Mouse (Mus musculus): ENCODE results near the gene Gfra1. TPM values are rescaled to one million over a fixed set of nuclear protein-coding genes. Genes with fewer than 3 reads are reported as not detected.

Gfra1 gene
- polyA plus RNA-seq, 1 experiment from 2014 or later, result 10.7 TPM

DNA sequence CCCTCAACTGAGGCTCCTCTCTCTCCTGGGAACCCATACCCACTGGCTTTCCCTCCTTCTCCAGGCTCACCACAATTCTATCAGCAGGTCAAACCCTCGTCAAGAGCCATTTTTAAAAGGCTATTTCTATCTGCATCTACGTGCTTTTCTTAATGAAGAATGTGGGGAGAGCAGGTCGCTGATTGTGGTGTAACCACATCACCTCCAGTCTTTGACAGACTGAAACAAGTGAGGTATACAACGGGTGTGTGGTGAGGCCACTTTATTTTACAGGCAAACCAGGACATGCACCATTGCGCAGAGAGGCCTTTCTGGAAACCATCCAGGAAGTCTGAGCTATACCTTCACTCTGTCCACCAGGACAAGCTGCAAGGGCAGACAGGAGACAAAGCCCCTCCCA, 19.8 kb downstream of the Gfra1 start:
- no peak for ATAC-seq (replicated peaks; ENCODE audit: low FRiP score)
- 70% methylated on average over 5 of the region's 5 CpGs for WGBS
- no peaks in the 10 kb centered on the region for H3K9me3 ChIP-seq (ENCODE audit: control insufficient read depth, low read length)

DNA sequence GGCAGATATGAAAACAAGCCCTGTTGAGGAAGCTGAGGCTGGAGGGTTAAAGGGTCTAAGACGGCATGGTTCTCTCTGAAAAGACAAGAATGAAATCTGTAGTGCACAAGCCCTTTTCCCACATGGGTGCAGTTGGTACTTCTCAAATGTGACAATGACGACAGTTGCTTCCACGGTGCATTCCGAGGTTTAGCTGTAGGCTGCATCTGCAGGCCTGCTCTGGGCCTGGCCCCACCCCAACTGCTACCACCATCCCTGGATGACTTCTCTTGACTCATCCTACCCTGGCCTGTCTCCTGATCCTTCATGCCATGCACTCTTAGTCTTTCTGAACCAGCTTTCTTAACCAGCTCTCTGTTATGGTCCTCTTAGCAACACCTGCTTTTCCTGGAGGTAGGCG, 22.9 kb downstream of the Gfra1 start:
- Histone ChIP-seq H3K9me3 (ENCODE audit: control insufficient read depth, low read length) (no peaks in the 10 kb centered on the region), H3K27ac (ENCODE audit: low read depth, low read length) (no peak overlapping the region), H3K27me3 (replicated peaks; ENCODE audit: control insufficient read depth, insufficient read depth, low read length) (no peaks in the 10 kb centered on the region), H3K4me3 (ENCODE audit: low read depth, low read length) (no peak overlapping the region), H3K36me3 (ENCODE audit: control insufficient read depth, insufficient read depth, low read length) (no peaks in the 10 kb centered on the region), H3K4me1 (replicated peaks; ENCODE audit: control insufficient read depth, insufficient read depth, low read length) (peaks cover 7% of the 10 kb centered on the region), H3K9ac (ENCODE audit: low read depth, low read length) (no peak overlapping the region), H3K4me2 (no peak overlapping the region)
- 86% methylated on average over 5 of the region's 5 CpGs for WGBS
- no peak for DNase-seq (ENCODE audit: low spot score)
- ATAC-seq (replicated peaks; ENCODE audit: low FRiP score), result no peak

More for the DNA sequence above, 19.8 kb downstream of the Gfra1 start:
- H3K36me3 ChIP-seq (ENCODE audit: control insufficient read depth, insufficient read depth, low read length), result no peaks in the 10 kb centered on the region
- peaks cover 7% of the 10 kb centered on the region for H3K4me1 ChIP-seq (replicated peaks; ENCODE audit: control insufficient read depth, insufficient read depth, low read length)
- DNase-seq (ENCODE audit: low spot score), result no peak
- no peak overlapping the region for H3K9ac ChIP-seq (ENCODE audit: low read depth, low read length)
- no peaks in the 10 kb centered on the region for H3K27me3 ChIP-seq (replicated peaks; ENCODE audit: control insufficient read depth, insufficient read depth, low read length)
- no peak overlapping the region for H3K4me3 ChIP-seq (ENCODE audit: low read depth, low read length)
- no peak overlapping the region for H3K4me2 ChIP-seq
- H3K27ac ChIP-seq (ENCODE audit: low read depth, low read length), result no peak overlapping the region

DNA sequence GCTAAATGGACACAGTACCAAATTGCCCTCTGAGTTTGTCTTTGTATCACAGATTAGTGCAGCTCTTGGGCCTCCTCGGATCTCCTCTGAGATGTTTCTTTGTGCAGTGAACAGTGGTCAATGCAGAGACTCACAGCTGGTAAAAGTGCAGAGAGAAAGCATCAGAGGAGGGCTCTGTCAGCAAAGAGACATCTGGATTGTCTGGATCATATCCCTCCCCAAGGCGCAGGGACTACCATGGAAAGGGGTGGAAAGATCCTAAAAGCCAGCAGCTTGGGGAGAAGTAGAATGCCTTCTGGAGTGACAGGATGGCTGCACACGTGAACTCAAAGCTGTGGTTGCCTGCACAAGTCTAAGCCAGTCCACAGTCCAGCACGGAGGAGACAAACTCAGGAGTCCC, 27.2 kb downstream of the Gfra1 start:
- no peaks in the 10 kb centered on the region for H3K4me1 ChIP-seq (replicated peaks; ENCODE audit: control insufficient read depth, insufficient read depth, low read length)
- H3K9ac ChIP-seq (ENCODE audit: low read depth, low read length), result no peak overlapping the region
- WGBS, result 81% methylated on average over 4 of the region's 4 CpGs
- no peaks in the 10 kb centered on the region for H3K9me3 ChIP-seq (ENCODE audit: control insufficient read depth, low read length)
- H3K4me3 ChIP-seq (ENCODE audit: low read depth, low read length), result no peak overlapping the region
- no peak overlapping the region for H3K4me2 ChIP-seq
- DNase-seq (ENCODE audit: low spot score) (no peak), ATAC-seq (replicated peaks; ENCODE audit: low FRiP score) (no peak)
- no peaks in the 10 kb centered on the region for H3K36me3 ChIP-seq (ENCODE audit: control insufficient read depth, insufficient read depth, low read length)
- no peaks in the 10 kb centered on the region for H3K27me3 ChIP-seq (replicated peaks; ENCODE audit: control insufficient read depth, insufficient read depth, low read length)
- no peak overlapping the region for H3K27ac ChIP-seq (ENCODE audit: low read depth, low read length)

DNA sequence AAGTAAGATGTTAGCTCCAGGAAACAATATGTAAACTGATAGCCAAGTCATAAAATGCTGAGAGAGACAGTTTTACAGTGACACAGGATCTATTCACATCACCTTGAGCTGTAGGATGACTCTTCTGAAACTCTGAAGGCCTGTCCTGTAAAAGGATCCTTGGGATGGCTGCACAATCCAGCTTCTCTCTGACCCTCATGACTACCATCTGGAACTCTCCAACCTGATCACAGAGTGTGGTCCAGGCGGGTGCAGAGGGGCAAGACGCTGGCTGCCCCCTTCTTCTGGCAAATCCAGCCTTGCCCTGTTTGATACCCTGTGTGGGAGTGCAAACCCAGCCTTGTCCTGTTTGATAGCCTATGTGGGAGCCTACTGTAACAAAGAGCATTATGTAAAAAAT, 28.4 kb downstream of the Gfra1 start:
- WGBS, result 62% methylated on average over 2 of the region's 2 CpGs
- Histone ChIP-seq H3K36me3 (ENCODE audit: control insufficient read depth, insufficient read depth, low read length) (no peaks in the 10 kb centered on the region), H3K27me3 (replicated peaks; ENCODE audit: control insufficient read depth, insufficient read depth, low read length) (no peaks in the 10 kb centered on the region), H3K4me2 (no peak overlapping the region), H3K4me3 (ENCODE audit: low read depth, low read length) (no peak overlapping the region), H3K9ac (ENCODE audit: low read depth, low read length) (no peak overlapping the region), H3K27ac (ENCODE audit: low read depth, low read length) (no peak overlapping the region), H3K4me1 (replicated peaks; ENCODE audit: control insufficient read depth, insufficient read depth, low read length) (no peaks in the 10 kb centered on the region), H3K9me3 (ENCODE audit: control insufficient read depth, low read length) (no peaks in the 10 kb centered on the region)
- DNase-seq (ENCODE audit: low spot score) (no peak), ATAC-seq (replicated peaks; ENCODE audit: low FRiP score) (no peak)

DNA sequence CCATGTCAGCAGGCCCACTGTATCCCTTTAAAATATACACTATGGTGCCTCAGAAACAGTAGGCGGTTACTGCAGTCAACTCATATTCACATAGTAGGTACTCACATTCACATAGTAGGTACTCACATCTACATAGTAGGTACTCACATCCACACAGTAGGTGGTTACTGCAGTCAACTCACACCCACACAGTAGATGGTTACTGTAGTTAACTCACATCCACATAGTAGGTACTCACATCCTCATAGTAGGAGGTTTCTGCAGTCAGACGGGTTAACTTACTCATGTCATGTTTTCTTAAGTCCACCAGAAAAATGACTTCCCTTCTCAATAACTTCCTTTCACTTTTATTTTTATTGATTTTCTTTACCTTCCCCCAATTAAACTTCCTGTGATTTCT, 30.8 kb downstream of the Gfra1 start:
- DNase-seq (ENCODE audit: low spot score), result no peak
- Histone ChIP-seq H3K9ac (ENCODE audit: low read depth, low read length) (no peak overlapping the region), H3K4me2 (no peak overlapping the region), H3K4me1 (replicated peaks; ENCODE audit: control insufficient read depth, insufficient read depth, low read length) (no peaks in the 10 kb centered on the region; the same call in 1 of the 2 replicates), H3K36me3 (ENCODE audit: control insufficient read depth, insufficient read depth, low read length) (no peaks in the 10 kb centered on the region), H3K27me3 (replicated peaks; ENCODE audit: control insufficient read depth, insufficient read depth, low read length) (no peaks in the 10 kb centered on the region), H3K9me3 (ENCODE audit: control insufficient read depth, low read length) (no peaks in the 10 kb centered on the region), H3K4me3 (ENCODE audit: low read depth, low read length) (no peak overlapping the region), H3K27ac (ENCODE audit: low read depth, low read length) (no peak overlapping the region)
- ATAC-seq (replicated peaks; ENCODE audit: low FRiP score), result no peak
- WGBS, result 78% methylated on average over 2 of the region's 2 CpGs

DNA sequence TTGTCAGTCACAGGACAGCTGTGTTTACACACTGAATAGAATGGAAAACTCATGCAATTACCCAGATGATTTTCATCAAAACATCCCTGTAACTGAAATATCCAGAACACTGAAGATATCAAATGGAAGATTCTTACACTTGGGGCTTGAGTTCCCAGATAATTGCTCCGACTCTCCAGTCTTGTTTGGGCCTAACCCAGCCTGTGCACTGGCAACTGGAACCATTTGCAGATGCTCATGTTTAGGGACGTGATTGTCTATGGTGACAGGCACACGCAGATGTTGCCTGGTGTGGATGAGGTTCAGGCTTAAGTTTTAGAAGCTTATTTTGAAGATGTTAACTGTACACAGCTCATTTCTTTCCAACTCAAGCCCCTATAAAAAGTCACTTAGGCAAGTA, 31.5 kb downstream of the Gfra1 start:
- H3K9ac ChIP-seq (ENCODE audit: low read depth, low read length), result no peak overlapping the region
- no peak overlapping the region for H3K4me2 ChIP-seq
- no peaks in the 10 kb centered on the region; the same call in 1 of the 2 replicates for H3K4me1 ChIP-seq (replicated peaks; ENCODE audit: control insufficient read depth, insufficient read depth, low read length)
- no peaks in the 10 kb centered on the region for H3K9me3 ChIP-seq (ENCODE audit: control insufficient read depth, low read length)
- H3K36me3 ChIP-seq (ENCODE audit: control insufficient read depth, insufficient read depth, low read length), result no peaks in the 10 kb centered on the region
- DNase-seq (ENCODE audit: low spot score) (no peak), ATAC-seq (replicated peaks; ENCODE audit: low FRiP score) (no peak)
- no peaks in the 10 kb centered on the region for H3K27me3 ChIP-seq (replicated peaks; ENCODE audit: control insufficient read depth, insufficient read depth, low read length)
- no peak overlapping the region for H3K4me3 ChIP-seq (ENCODE audit: low read depth, low read length)
- WGBS, result 75% methylated on average over 3 of the region's 3 CpGs
- no peak overlapping the region for H3K27ac ChIP-seq (ENCODE audit: low read depth, low read length)

DNA sequence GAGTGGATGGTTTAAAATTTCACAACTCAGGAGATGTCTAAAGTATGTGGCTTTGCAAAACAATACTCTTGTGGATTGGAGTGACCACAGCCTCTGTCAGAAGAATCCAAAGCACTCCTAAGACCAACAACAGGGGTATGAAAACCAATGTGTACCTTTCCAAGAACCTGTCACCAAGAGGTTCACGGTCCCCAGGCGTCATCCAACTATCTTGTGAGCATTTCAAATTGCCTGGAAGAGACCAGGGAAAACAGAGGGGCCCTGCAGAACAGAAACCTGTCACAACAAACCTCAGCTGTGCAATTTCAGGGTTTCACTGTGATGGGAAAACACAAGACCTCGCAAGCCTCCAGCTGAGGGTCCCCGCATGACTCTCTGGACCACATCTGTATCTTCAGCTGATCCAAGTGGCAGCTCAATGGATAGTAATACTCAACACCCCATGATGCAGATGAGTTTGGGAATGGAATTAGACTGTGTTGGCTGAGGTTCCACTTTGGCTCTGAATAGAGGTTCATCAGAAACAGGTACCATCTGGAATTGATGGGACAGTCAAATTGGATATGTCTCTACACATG, 32.7 kb downstream of the Gfra1 start:
- Histone ChIP-seq H3K4me1 (replicated peaks; ENCODE audit: control insufficient read depth, insufficient read depth, low read length) (no peaks in the 10 kb centered on the region; the same call in 1 of the 2 replicates), H3K9ac (ENCODE audit: low read depth, low read length) (no peak overlapping the region), H3K4me2 (no peak overlapping the region), H3K27ac (ENCODE audit: low read depth, low read length) (no peak overlapping the region), H3K27me3 (replicated peaks; ENCODE audit: control insufficient read depth, insufficient read depth, low read length) (no peaks in the 10 kb centered on the region), H3K4me3 (ENCODE audit: low read depth, low read length) (no peak overlapping the region), H3K9me3 (ENCODE audit: control insufficient read depth, low read length) (no peaks in the 10 kb centered on the region), H3K36me3 (ENCODE audit: control insufficient read depth, insufficient read depth, low read length) (no peaks in the 10 kb centered on the region)
- 79% methylated on average over 4 of the region's 4 CpGs for WGBS
- ATAC-seq (replicated peaks; ENCODE audit: low FRiP score) (no peak), DNase-seq (ENCODE audit: low spot score) (no peak)

DNA sequence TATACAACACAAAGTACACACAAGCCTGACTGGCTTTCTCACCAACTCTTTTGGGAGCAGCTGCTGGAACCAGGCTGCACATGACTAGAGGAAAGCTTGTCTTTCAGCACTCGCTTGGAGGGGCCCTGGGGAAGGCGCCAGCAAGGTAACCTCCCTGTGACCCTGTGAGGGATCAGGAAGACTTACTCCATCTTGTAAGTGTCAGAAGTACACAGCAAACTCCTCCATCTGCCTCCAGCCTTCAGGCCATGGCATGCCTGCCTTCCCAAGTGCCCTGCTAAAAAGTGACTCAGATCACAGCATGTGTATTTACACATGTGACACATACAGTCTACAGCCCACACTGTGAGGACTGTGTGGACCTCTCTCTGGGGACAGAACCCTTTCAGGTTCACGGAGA, 36.0 kb downstream of the Gfra1 start:
- no peak overlapping the region for H3K9ac ChIP-seq (ENCODE audit: low read depth, low read length)
- no peak overlapping the region for H3K27ac ChIP-seq (ENCODE audit: low read depth, low read length)
- ATAC-seq (replicated peaks; ENCODE audit: low FRiP score), result no peak
- no peak for DNase-seq (ENCODE audit: low spot score)
- whole genome bisulfite sequencing, result 54% methylated on average over 3 of the region's 3 CpGs
- H3K4me2 ChIP-seq, result no peak overlapping the region
- H3K4me3 ChIP-seq (ENCODE audit: low read depth, low read length), result no peak overlapping the region
- no peaks in the 10 kb centered on the region for H3K36me3 ChIP-seq (ENCODE audit: control insufficient read depth, insufficient read depth, low read length)
- no peaks in the 10 kb centered on the region for H3K9me3 ChIP-seq (ENCODE audit: control insufficient read depth, low read length)
- no peaks in the 10 kb centered on the region; the same call in 1 of the 2 replicates for H3K4me1 ChIP-seq (replicated peaks; ENCODE audit: control insufficient read depth, insufficient read depth, low read length)
- H3K27me3 ChIP-seq (replicated peaks; ENCODE audit: control insufficient read depth, insufficient read depth, low read length), result no peaks in the 10 kb centered on the region

DNA sequence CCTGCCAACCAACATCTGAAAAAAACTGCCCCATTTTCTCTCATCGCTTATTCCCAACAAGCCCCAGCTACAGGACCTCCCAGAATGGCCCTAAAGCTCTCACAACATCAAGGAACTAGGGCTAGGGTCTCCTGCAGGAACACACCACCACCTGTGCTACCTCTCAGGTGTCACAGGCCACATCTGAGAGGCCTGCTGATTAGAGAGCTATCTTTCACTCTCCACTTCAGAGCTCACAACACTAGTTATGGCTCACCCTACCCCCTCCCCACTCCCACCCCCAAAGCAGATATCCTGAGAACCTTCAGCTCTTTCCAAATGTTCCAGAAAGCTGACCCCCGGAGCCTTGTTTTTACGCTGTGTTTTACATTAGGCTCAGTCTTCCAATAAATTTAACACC, 36.4 kb downstream of the Gfra1 start:
- ATAC-seq (replicated peaks; ENCODE audit: low FRiP score), result no peak
- no peak for DNase-seq (ENCODE audit: low spot score)
- Histone ChIP-seq H3K4me3 (ENCODE audit: low read depth, low read length) (no peak overlapping the region), H3K4me2 (no peak overlapping the region), H3K27me3 (replicated peaks; ENCODE audit: control insufficient read depth, insufficient read depth, low read length) (no peaks in the 10 kb centered on the region), H3K9me3 (ENCODE audit: control insufficient read depth, low read length) (no peaks in the 10 kb centered on the region), H3K9ac (ENCODE audit: low read depth, low read length) (no peak overlapping the region), H3K27ac (ENCODE audit: low read depth, low read length) (no peak overlapping the region), H3K4me1 (replicated peaks; ENCODE audit: control insufficient read depth, insufficient read depth, low read length) (no peaks in the 10 kb centered on the region; the same call in 1 of the 2 replicates), H3K36me3 (ENCODE audit: control insufficient read depth, insufficient read depth, low read length) (no peaks in the 10 kb centered on the region)
- WGBS, result 76% methylated on average over 3 of the region's 3 CpGs
